Mouse (Mus musculus) liver, embryonic 12.5 days (tissue): ENCODE measurements at regions not wholly inside any gene's neighbourhood (a gene's known extent, or its start where the extent isn't known, plus 50 kb on each side); places are given as distances from the start of the nearest gene placed in this dataset.
A peak's percentile ranks its signal among the peaks of the same experiment; 100 is the strongest.

Experiments used
- ATAC-seq: fragments of 200-750 bp; cut with Nextera tagmentation; 2 replicates; pipeline ENCODE4 v1.8.0; 2017; ENCODE audit warnings: moderate number of reproducible peaks, mild to moderate bottlenecking, moderate library complexity
- H3K27ac ChIP-seq: fragments of 300-500 bp; sonication (generic); 2 replicates; pipeline ENCODE4 v1.5.1; 2016; ENCODE audit warnings: mild to moderate bottlenecking
- H3K27me3 ChIP-seq: fragments of 300-500 bp; sonication (generic); replicated peaks from 2 replicates; pipeline ENCODE4 v1.6.1; 2016; ENCODE audit warnings: mild to moderate bottlenecking, moderate library complexity
- H3K36me3 ChIP-seq: fragments of 300-500 bp; sonication (generic); 2 replicates; pipeline ENCODE4 v1.6.1; 2016; ENCODE audit warnings: mild to moderate bottlenecking, moderate library complexity
- H3K4me1 ChIP-seq: fragments of 300-500 bp; sonication (generic); 2 replicates; pipeline ENCODE4 v1.6.1; 2016
- H3K4me2 ChIP-seq: fragments of 300-500 bp; sonication (generic); 2 replicates; pipeline ENCODE4 v1.6.1; 2016; ENCODE audit warnings: mild to moderate bottlenecking, moderate library complexity
- H3K4me3 ChIP-seq: fragments of 300-500 bp; sonication (generic); 2 replicates; pipeline ENCODE4 v1.5.1; 2016; ENCODE audit warnings: mild to moderate bottlenecking, moderate library complexity
- H3K9ac ChIP-seq: fragments of 300-500 bp; sonication (generic); 2 replicates; pipeline ENCODE4 v1.6.1; 2016; ENCODE audit warnings: mild to moderate bottlenecking, moderate library complexity
- H3K9me3 ChIP-seq: fragments of 300-500 bp; sonication (generic); replicated peaks from 2 replicates; pipeline ENCODE4 v1.6.1; 2016; ENCODE audit warnings: mild to moderate bottlenecking, moderate library complexity
- WGBS: fragments of 180-500 bp; shearing (Covaris S2); methylation state at CpG from one replicate; pipeline ENCODE4 v1.1.7; 2016; ENCODE audit not compliant: insufficient replicate concordance; 5-methylcytosine and 5-hydroxymethylcytosine counted together

DNA sequence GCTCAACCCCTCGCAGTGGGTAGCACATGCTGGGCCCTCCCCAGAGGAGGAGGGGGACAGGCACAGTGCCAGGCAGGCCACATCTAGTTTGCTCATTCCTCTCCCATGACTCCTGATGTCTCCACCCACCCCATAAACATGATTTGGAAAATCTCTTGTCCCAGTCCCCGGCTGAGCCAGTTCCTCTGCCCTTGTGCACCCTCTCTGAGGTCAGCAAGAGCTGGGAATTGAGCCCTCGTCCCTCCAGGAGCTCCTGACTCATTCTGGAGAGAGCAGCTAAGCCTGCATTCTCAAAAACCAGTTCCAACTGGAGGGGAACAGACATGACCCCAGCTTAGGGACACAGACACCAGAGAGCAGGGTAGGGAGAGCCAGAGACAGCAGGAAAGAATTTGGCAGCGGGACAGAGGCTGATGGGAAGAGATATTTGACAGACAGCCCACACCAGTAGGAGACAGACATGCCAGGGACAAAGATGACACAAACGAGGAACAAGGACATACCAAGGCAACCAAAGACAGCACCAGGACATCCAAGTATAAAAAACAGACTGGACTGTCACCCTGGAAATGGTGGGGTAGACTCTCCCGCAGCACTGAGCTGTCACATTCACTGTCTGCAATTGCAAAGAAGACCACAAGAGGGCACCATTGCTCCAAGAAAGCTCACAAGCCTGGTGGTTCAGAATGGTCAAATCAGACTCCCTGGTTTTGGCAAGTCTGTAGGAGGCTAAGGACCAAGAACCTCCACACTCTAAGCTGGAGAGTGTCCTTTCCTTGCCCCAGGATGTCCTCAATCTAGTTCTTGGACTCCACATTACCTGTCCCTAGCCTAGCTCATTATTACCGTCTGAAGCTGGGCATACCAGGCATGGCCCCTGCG lies 58.8 kb upstream of the Thy1 start:
- no peak overlapping the region for H3K27ac ChIP-seq
- H3K4me3 ChIP-seq = no peak overlapping the region
- H3K9me3 ChIP-seq = no peaks in the 10 kb centered on the region
- ATAC-seq = no peak
- H3K4me2 ChIP-seq = no peak overlapping the region
- H3K4me1 ChIP-seq = no peaks in the 10 kb centered on the region; the same call in 1 of the 2 replicates
- 44% methylated on average over 8 of the region's 8 CpGs for WGBS
- H3K9ac ChIP-seq = no peak overlapping the region
- H3K36me3 ChIP-seq = no peaks in the 10 kb centered on the region
- peaks cover 3% of the 10 kb centered on the region; the same call in 1 of the 2 replicates for H3K27me3 ChIP-seq

DNA sequence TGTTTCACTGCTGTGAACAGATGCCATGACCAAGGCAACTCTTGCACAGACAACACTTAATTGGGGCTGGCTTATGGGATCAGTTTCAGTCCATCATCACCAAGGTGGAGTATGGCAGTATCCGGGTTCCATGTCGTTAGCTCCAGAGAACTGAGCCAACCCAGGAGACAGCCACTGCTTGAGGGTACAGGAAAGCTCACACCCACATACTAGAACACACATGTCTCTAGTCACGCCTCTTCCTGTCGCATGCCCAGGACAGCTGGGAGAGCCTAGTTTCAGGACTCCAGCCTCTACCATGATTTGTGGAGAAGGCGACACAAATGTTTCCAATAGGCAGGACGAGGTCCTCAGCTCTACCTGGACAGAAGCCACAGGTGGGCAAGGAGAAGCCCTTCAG lies 55.2 kb upstream of the Thy1 start:
- no peak overlapping the region for H3K9ac ChIP-seq
- H3K27ac ChIP-seq = no peak overlapping the region
- H3K4me1 ChIP-seq = no peaks in the 10 kb centered on the region; the same call in 1 of the 2 replicates
- H3K36me3 ChIP-seq = no peaks in the 10 kb centered on the region
- H3K4me3 ChIP-seq = no peak overlapping the region
- H3K27me3 ChIP-seq = peaks cover 3% of the 10 kb centered on the region; the same call in 1 of the 2 replicates
- no peak for ATAC-seq
- WGBS = 68% methylated on average over 6 of the region's 6 CpGs
- no peak overlapping the region for H3K4me2 ChIP-seq
- no peaks in the 10 kb centered on the region for H3K9me3 ChIP-seq

DNA sequence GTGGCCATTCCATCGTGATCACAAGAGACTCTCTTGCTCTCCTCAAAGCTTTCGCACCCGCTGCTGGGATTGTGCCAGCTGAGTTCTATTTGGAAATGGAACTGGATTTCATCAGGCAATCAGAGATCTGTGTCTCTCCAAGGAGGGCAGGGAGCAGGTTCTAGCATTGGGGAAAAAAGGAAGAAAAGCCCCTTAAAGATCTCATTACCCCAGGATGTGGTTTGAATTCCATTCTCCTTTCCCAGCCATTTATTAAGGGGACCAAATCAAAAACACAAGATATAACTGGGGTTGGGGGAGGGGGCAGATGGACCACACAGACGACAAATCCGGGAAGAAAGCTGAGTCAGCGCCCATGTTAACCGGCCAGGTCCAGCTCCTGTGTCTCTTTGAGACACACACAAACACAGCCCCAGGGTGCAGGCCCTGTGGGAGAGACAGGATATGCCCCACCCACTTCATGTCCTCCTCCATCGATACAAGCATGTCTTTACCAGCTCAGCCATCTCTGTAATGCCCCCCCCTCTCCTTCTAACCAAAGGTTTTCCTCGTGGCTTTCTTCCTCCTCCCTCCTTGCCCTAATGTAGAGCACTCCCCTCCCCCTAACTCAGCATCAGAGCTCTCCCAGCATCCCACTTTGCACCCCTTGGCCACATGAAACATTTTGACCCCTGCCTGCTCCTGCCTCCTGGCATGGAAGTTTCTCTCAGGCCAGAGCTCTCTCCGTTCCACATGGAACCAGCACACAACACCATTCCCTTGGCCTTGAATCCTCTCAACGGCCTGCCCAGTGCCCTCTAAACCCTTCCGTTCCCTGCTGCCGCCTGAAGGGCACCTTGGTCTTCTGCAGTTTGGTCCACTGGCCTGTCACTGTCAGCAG lies 54.0 kb upstream of the Thy1 start:
- no peak overlapping the region for H3K9ac ChIP-seq
- H3K27ac ChIP-seq = 0 out of 2 replicates have a peak overlapping the region, but pooled peaks have one; percentile 10
- no peak for ATAC-seq
- no peak overlapping the region for H3K4me3 ChIP-seq
- H3K27me3 ChIP-seq = peaks cover 3% of the 10 kb centered on the region; the same call in 1 of the 2 replicates
- WGBS = 42% methylated on average over 13 of the region's 13 CpGs
- no peaks in the 10 kb centered on the region for H3K36me3 ChIP-seq
- H3K9me3 ChIP-seq = no peaks in the 10 kb centered on the region
- no peaks in the 10 kb centered on the region; the same call in 1 of the 2 replicates for H3K4me1 ChIP-seq
- no peak overlapping the region for H3K4me2 ChIP-seq

DNA sequence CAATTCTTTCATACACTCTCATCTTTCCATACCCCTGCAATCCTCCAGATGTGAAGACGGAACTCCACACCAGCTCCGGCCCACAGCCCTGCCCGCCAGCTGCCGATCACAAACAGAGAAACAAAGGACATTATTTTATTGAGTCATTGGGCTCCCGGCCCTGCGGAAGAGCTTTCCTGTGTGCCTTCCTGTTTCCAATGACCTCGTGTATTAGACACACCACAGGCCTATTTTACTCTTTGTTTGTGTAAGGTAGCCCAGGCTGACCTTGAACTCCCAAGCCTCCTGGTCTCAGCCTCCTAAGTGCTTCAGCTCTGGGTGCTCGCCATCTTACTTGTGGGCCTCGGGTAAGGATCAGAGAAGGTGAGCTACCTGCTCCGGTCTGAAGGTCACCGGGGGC lies 53.1 kb upstream of the Thy1 start:
- Histone ChIP-seq H3K4me2 (no peak overlapping the region), H3K4me1 (no peaks in the 10 kb centered on the region; the same call in 1 of the 2 replicates), H3K27me3 (0 out of 2 replicates have a peak, but pooled peaks cover 3% of the 10 kb centered on the region), H3K36me3 (no peaks in the 10 kb centered on the region), H3K9me3 (no peaks in the 10 kb centered on the region), H3K9ac (no peak overlapping the region), H3K4me3 (no peak overlapping the region), H3K27ac (no peak overlapping the region)
- ATAC-seq = no peak
- 52% methylated on average over 11 of the region's 11 CpGs for WGBS

DNA sequence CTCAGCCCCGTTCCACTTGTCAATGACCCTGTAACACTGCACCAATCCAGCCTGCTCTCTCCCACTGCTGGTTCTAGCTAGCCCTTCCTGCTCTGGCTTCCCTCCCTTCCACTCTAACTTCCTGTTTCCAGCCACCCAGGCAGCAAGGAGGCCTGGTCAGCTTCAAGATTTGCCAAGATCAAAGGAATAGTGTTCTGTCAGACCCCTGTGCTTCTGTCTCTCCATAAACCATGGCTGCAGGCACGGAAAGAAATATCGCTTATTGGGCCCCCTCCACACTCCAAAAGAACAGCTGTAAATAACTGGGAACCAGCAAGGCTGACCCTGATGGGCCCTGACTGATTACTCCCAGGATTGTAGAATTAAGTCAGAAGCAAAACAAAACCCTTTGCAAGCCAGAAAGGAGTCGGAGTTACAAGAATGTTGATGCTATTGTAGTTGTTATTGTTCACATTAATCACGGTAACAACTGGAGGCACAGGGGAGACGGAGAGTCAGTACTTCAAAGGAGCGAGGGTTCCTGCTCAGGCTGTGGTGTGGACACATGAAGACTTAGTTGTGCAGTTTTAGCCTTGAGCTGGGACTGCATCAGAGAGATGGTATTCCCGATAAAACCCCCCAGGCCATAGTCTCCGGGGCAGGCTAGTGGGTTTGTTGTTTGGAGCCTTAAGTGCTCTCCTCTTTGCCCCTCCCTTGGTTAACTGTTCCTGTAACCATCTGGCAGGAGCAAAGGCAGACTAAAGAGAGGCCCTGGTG lies 49.8 kb upstream of the Thy1 start:
- no peak overlapping the region for H3K9ac ChIP-seq
- no peak overlapping the region for H3K27ac ChIP-seq
- H3K4me2 ChIP-seq = no peak overlapping the region
- no peaks in the 10 kb centered on the region for H3K36me3 ChIP-seq
- no peak overlapping the region for H3K4me3 ChIP-seq
- no peak for ATAC-seq
- H3K9me3 ChIP-seq = no peaks in the 10 kb centered on the region
- H3K4me1 ChIP-seq = no peaks in the 10 kb centered on the region; the same call in 1 of the 2 replicates
- no peaks in the 10 kb centered on the region for H3K27me3 ChIP-seq
- 38% methylated on average over 9 of the region's 9 CpGs for WGBS
